Mouse (Mus musculus) small intestine, adult 2 months (tissue): ENCODE measurements around the gene Rab4a.

Experiments
- CTCF ChIP-seq: fragments of 200-500 bp; IDR thresholded peaks from 2 replicates; pipeline ENCODE4 v1.5.1; 2012; ENCODE audit warnings: low read depth, mild to moderate bottlenecking, control low read depth, inconsistent platforms, low read length, moderate library complexity, mixed read lengths; ENCODE audit not compliant: insufficient replicate concordance, insufficient read length; ENCODE audit errors: extremely low read depth
- POLR2A ChIP-seq: fragments of 200-500 bp; IDR thresholded peaks from 2 replicates; pipeline ENCODE4 v1.6.1; 2012; ENCODE audit warnings: low read depth, mild to moderate bottlenecking, control low read depth, inconsistent platforms, low read length, moderate library complexity

DNA sequence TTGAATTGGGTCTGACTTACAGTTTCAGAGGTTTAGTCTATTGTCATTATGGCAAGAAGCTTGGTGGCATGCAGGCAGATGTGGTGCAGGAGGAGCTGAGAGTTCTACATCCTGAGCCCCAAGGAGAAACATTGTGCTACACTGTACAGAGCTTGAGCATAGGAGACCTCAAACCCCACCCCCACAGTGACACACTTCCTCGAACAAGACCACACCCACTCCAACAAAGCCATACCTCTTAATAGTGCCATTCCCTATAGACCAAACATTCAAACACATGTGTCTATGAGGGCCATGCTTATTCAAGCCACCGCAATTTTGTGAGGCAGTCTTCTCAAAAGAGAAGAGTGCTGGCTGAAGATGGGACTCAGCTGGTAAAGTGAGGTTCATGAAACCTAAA lies 4.2 kb upstream of the Rab4a start:
- TF ChIP-seq CTCF (no peak), POLR2A (no peak)
